In the genomic region with DNA sequence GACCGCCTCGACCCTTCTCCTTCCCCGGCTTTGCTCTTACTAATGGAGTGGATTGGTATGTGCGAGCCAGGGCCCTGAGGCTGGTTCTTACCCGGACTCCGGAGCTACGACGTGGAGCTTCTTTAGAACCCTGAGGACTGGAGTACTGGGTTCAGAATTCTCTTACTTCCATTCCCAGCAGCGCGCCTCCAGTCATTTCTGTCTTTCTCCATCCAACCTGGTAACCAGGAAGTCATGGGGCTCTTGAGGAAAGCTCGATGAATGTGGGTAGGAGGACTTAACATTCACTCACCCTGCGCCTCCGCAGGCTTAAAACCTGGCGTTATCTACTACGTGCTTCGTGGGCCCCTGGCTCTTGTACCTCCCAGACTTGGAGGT, we compare ENCODE assay signal across 10 mouse cellular contexts. TPM values are rescaled to one million over a fixed set of nuclear protein-coding genes. Genes with fewer than 3 reads are reported as not detected.
DNase-seq lines count a peak whose midpoint lies in the region; ATAC-seq lines count a peak whose summit lies in the region.
"Had no signal": no experiment of that assay in that cellular context is flagged by ENCODE, and none has a peak within 500 bp of the region (broad histone marks: within the 10 kb centered on the region; RNA-seq: fewer than 3 reads in every experiment).

No protein-coding gene starts in this region.

- H3K4me1 ChIP-seq in heart, embryonic 16.5 days (ENCODE audit: control insufficient read depth, insufficient read depth, low read length) = peaks cover 8% of the 10 kb centered on the region
- H3K4me1 ChIP-seq in forebrain, embryonic 16.5 days (replicated peaks; ENCODE audit: control insufficient read depth, insufficient read depth, low read length) = peaks cover 6% of the 10 kb centered on the region
- H3K4me1 ChIP-seq in liver, embryonic 16.5 days (ENCODE audit: control insufficient read depth, low read depth, low read length) = peaks cover 13% of the 10 kb centered on the region

- no peak overlapping the region for H3K27ac ChIP-seq in heart, embryonic 16.5 days (ENCODE audit: low read length)
- H3K27ac ChIP-seq in forebrain, embryonic 16.5 days (ENCODE audit: low read length) = no peak overlapping the region
- no peak overlapping the region for H3K27ac ChIP-seq in liver, embryonic 16.5 days (ENCODE audit: low read length)

- H3K4me3 ChIP-seq in heart, embryonic 16.5 days (ENCODE audit: low read length) = peak overlapping the region; percentile 65
- peak overlapping the region; percentile 68 for H3K4me3 ChIP-seq in forebrain, embryonic 16.5 days (replicated peaks; ENCODE audit: low read length)
- peak overlapping the region; percentile 58 for H3K4me3 ChIP-seq in liver, embryonic 16.5 days (ENCODE audit: low read depth, low read length)

- 3% methylated on average over 16 of the region's 16 CpGs for WGBS in heart, embryonic 16.5 days
- 3% methylated on average over 16 of the region's 16 CpGs for WGBS in forebrain, embryonic 16.5 days
- WGBS in liver, embryonic 16.5 days (ENCODE audit: insufficient replicate concordance) = 4% methylated on average over 16 of the region's 16 CpGs

- DNase-seq in heart, adult 8-10 months (ENCODE audit: low spot score) = no peak
- DNase-seq in ZHBTc4 (ENCODE audit: low read depth, low spot score) = peak; percentile 46
- DNase-seq in adrenal gland, postnatal 10 days = no peak
- DNase-seq in gastrocnemius, adult 18-20 months (ENCODE audit: low spot score) = no peak
- DNase-seq in layer of hippocampus, postnatal 25 days (ENCODE audit: extremely low spot score in 1 of 2, low spot score in 1 of 2) = no peak
- DNase-seq: heart, adult 11 months had no signal

- H3K36me3 ChIP-seq in heart, embryonic 16.5 days (ENCODE audit: control insufficient read depth, insufficient read depth) = no peaks in the 10 kb centered on the region
- H3K36me3 ChIP-seq in forebrain, embryonic 16.5 days (ENCODE audit: control insufficient read depth, insufficient read depth) = no peaks in the 10 kb centered on the region
- H3K36me3 ChIP-seq in liver, embryonic 16.5 days (ENCODE audit: control insufficient read depth, insufficient read depth) = no peaks in the 10 kb centered on the region

- H3K27me3 ChIP-seq in heart, embryonic 16.5 days (ENCODE audit: control insufficient read depth, insufficient read depth, low read length) = peaks cover 49% of the 10 kb centered on the region
- H3K27me3 ChIP-seq in forebrain, embryonic 16.5 days (replicated peaks; ENCODE audit: control insufficient read depth, insufficient read depth, low read length) = peaks cover 19% of the 10 kb centered on the region
- H3K27me3 ChIP-seq in liver, embryonic 16.5 days (ENCODE audit: control insufficient read depth, insufficient read depth, low read depth, low read length) = peaks cover 32% of the 10 kb centered on the region

- H3K9me3 ChIP-seq in heart, embryonic 16.5 days (replicated peaks; ENCODE audit: control insufficient read depth, low read length) = no peaks in the 10 kb centered on the region
- no peaks in the 10 kb centered on the region for H3K9me3 ChIP-seq in forebrain, embryonic 16.5 days (ENCODE audit: control insufficient read depth, low read length)
- H3K9me3 ChIP-seq in liver, embryonic 16.5 days (replicated peaks; ENCODE audit: control insufficient read depth, low read length) = no peaks in the 10 kb centered on the region

- no peak overlapping the region; the same call in 1 of the 2 replicates for H3K9ac ChIP-seq in heart, embryonic 16.5 days (ENCODE audit: low read length)
- H3K9ac ChIP-seq in forebrain, embryonic 16.5 days (replicated peaks; ENCODE audit: low read depth, low read length) = peak overlapping the region; percentile 69
- H3K9ac ChIP-seq in liver, embryonic 16.5 days (ENCODE audit: low read depth, low read length) = peak overlapping the region; percentile 38

- peak overlapping the region; percentile 99 for H3K4me2 ChIP-seq in heart, embryonic 16.5 days (ENCODE audit: low read depth, low read length)
- peak overlapping the region; percentile 96 for H3K4me2 ChIP-seq in forebrain, embryonic 16.5 days (ENCODE audit: low read length)
- peak overlapping the region; percentile 75 for H3K4me2 ChIP-seq in liver, embryonic 16.5 days (ENCODE audit: low read depth, low read length)

- no peak for ATAC-seq in heart, embryonic 16.5 days (replicated peaks; ENCODE audit: extremely low read depth, insufficient read depth, low FRiP score)
- ATAC-seq in forebrain, embryonic 16.5 days = peak; percentile 5; the same call in 1 of the 2 replicates
- no peak for ATAC-seq in liver, embryonic 16.5 days (ENCODE audit: low read depth)

RNA-seq across cellular contexts. Expression of gene B3gnt7, which starts 1.2 kb away (rescaled TPM):
- polyA plus RNA-seq in heart, embryonic 16.5 days (2015; fragmentation: Nextera tagmentation; extraction: Ambion mirVana) = 1.6 and 2.1 TPM in 2 replicates
- under 1 TPM; 0.38 to 0.81 (median 0.51) TPM for total RNA-seq in heart, adult 8-10 months (2022)
- polyA plus RNA-seq in forebrain, embryonic 16.5 days (2015; fragmentation: Nextera tagmentation; extraction: Ambion mirVana) = 3.8 and 6.7 TPM in 2 replicates
- polyA plus RNA-seq in liver, embryonic 16.5 days (2015; fragmentation: Nextera tagmentation; extraction: Ambion mirVana) = 0.65 and 0.68 TPM in 2 replicates
- total RNA-seq in adrenal gland, postnatal 10 days (2021) = under 1 TPM; 0.36 to 0.55 TPM
- not detected for total RNA-seq in gastrocnemius, adult 18-20 months (2021)
- 1 to 10 TPM; 1.5 to 1.6 TPM for total RNA-seq in layer of hippocampus, postnatal 25 days (2021)
- total RNA-seq: MEL had no signal

RNA-seq across cellular contexts. Expression of gene Ncl, which starts 55.3 kb away (rescaled TPM):
- 230 and 276 TPM in 2 replicates for polyA plus RNA-seq in heart, embryonic 16.5 days (2015; fragmentation: Nextera tagmentation; extraction: Ambion mirVana)
- total RNA-seq in heart, adult 8-10 months (2022) = 100 to 1,000 TPM; 111 to 154 (median 130) TPM
- polyA plus RNA-seq in forebrain, embryonic 16.5 days (2015; fragmentation: Nextera tagmentation; extraction: Ambion mirVana) = 227 and 228 TPM in 2 replicates
- 175 and 188 TPM in 2 replicates for polyA plus RNA-seq in liver, embryonic 16.5 days (2015; fragmentation: Nextera tagmentation; extraction: Ambion mirVana)
- 100 to 1,000 TPM; 242 to 251 TPM for total RNA-seq in adrenal gland, postnatal 10 days (2021)
- total RNA-seq in gastrocnemius, adult 18-20 months (2021) = 100 to 1,000 TPM in 1 of 2 experiments, 10 to 100 TPM in 1; 99.3 to 113 TPM
- total RNA-seq in layer of hippocampus, postnatal 25 days (2021) = 100 to 1,000 TPM; 126 to 148 TPM
